8 mouse cellular contexts compared by ENCODE assay signal in genomic region chr11:75912944-75913657, GRCm38 (mm10). TPM values are rescaled to one million over a fixed set of nuclear protein-coding genes. Genes with fewer than 3 reads are reported as not detected.
DNase-seq lines count a peak whose midpoint lies in the region; ATAC-seq and TF ChIP-seq lines count a peak whose summit lies in the region.

No protein-coding gene starts in this region.

- DNase-seq in cerebellum, adult 2 months, result peak; percentile 33 to 37
- no peak for DNase-seq in cerebellum, adult 11-12 months
- peak; percentile 51 for DNase-seq in CH12.LX (ENCODE audit: extremely low read depth)
- peak; percentile 27 for DNase-seq in c-Kit-negative CD71-positive TER-119-positive erythroid progenitor cells, embryonic 14.5 days (ENCODE audit: low read depth, low spot score)
- peak; percentile 51 for DNase-seq in gastrocnemius, postnatal 25 days
- peak; percentile 82 for DNase-seq in kidney, postnatal 25 days
- peak; percentile 75 for DNase-seq in stomach, postnatal 0 days (ENCODE audit: low spot score)

- peak; percentile 76 for ATAC-seq in megakaryocyte progenitor cell, adult 5-6 weeks (replicated peaks; ENCODE audit: poor library complexity)
- no peak for ATAC-seq in stomach, postnatal 0 days (ENCODE audit: low FRiP score, low TSS enrichment)

- TF ChIP-seq CTCF in cerebellum, adult 2 months (IDR thresholded peaks at IDR 0.05; ENCODE audit: borderline replicate concordance, insufficient read depth, low read depth, low read length), result peak; percentile 76
- peak; percentile 87 to 90 for TF ChIP-seq CTCF in CH12.LX (conservative IDR thresholded peaks at IDR 0.05 in 1 of 2, IDR thresholded peaks at IDR 0.05 in 1 of 2; ENCODE audit: low read depth in 2 of 2, low read length in 2 of 2)
- peak; percentile 92 for TF ChIP-seq CTCF in stomach, postnatal 0 days (IDR thresholded peaks at IDR 0.05; ENCODE audit: low read depth)

- no peak for TF ChIP-seq POLR2A in cerebellum, adult 2 months (IDR thresholded peaks at IDR 0.05; ENCODE audit: borderline replicate concordance, insufficient read depth, low read length)
- TF ChIP-seq POLR2A in CH12.LX (IDR thresholded peaks at IDR 0.05; ENCODE audit: low read depth, low read length), result no peak

- no peaks in the 10 kb centered on the region for H3K79me2 ChIP-seq in CH12.LX (replicated peaks; ENCODE audit: control insufficient read depth, extremely low read depth, insufficient read depth, poor library complexity, severe bottlenecking)

- WGBS in cerebellum, adult 2 months, result 55% methylated on average over 10 of the region's 10 CpGs
- WGBS in stomach, postnatal 0 days, result 42% methylated on average over 10 of the region's 10 CpGs

- no peaks in the 10 kb centered on the region for H3K4me1 ChIP-seq in cerebellum, adult 2 months (ENCODE audit: control insufficient read depth, insufficient read depth, low read length)
- H3K4me1 ChIP-seq in CH12.LX (ENCODE audit: control insufficient read depth in 1 of 2, insufficient read depth in 2 of 2), result peaks cover 0 to 7% of the 10 kb centered on the region in 2 experiments; a peak in 1 of 4 replicates
- no peaks in the 10 kb centered on the region for H3K4me1 ChIP-seq in stomach, postnatal 0 days (replicated peaks; ENCODE audit: control insufficient read depth, insufficient read depth)

- H3K9me3 ChIP-seq in CH12.LX (replicated peaks; ENCODE audit: low read length), result peaks cover 10% of the 10 kb centered on the region
- H3K9me3 ChIP-seq in stomach, postnatal 0 days (ENCODE audit: control insufficient read depth, low read length), result no peaks in the 10 kb centered on the region

- no peaks in the 10 kb centered on the region for H3K27me3 ChIP-seq in cerebellum, adult 2 months (ENCODE audit: control insufficient read depth, insufficient read depth, low read length)
- H3K27me3 ChIP-seq in CH12.LX (replicated peaks), result peaks cover 6% of the 10 kb centered on the region
- H3K27me3 ChIP-seq in stomach, postnatal 0 days (ENCODE audit: control insufficient read depth, insufficient read depth, low read length), result no peaks in the 10 kb centered on the region

- in situ Hi-C loops in CH12.LX (cut with MboI; ENCODE audit: low pct_ligation_motif_present, low pct_unique_long_range_greater_than_20kb, low sequenced_read_pairs), result loop anchor here (5.0 kb wide), 1 partner anchor 54 kb away; no protein-coding TSS in a partner anchor

- no peak for TF ChIP-seq EP300 in CH12.LX (IDR thresholded peaks at IDR 0.05; ENCODE audit: low read length)
- TF ChIP-seq EP300 in stomach, postnatal 0 days (optimal IDR thresholded peaks at IDR 0.05), result no peak

- TF ChIP-seq RAD21 in CH12.LX (IDR thresholded peaks at IDR 0.05; ENCODE audit: low read depth, low read length), result peak; percentile 53

- no peak overlapping the region for H3K4me2 ChIP-seq in CH12.LX (ENCODE audit: insufficient read depth, low read depth, poor library complexity, severe bottlenecking)
- no peak overlapping the region for H3K4me2 ChIP-seq in stomach, postnatal 0 days (replicated peaks; ENCODE audit: low read depth)

- H3K9ac ChIP-seq in CH12.LX (ENCODE audit: insufficient read depth, low read depth), result no peak overlapping the region
- no peak overlapping the region for H3K9ac ChIP-seq in stomach, postnatal 0 days (ENCODE audit: low read length)

- no peak overlapping the region for H3K27ac ChIP-seq in cerebellum, adult 2 months (ENCODE audit: insufficient read depth, low read length)
- H3K27ac ChIP-seq in CH12.LX (ENCODE audit: insufficient read depth, low read depth), result no peak overlapping the region
- H3K27ac ChIP-seq in stomach, postnatal 0 days (replicated peaks), result no peak overlapping the region

- no peaks in the 10 kb centered on the region for H3K36me3 ChIP-seq in CH12.LX (replicated peaks in 1 of 2; ENCODE audit: control insufficient read depth in 1 of 2, insufficient read depth in 1 of 2, low read length in 1 of 2)
- no peaks in the 10 kb centered on the region for H3K36me3 ChIP-seq in stomach, postnatal 0 days (ENCODE audit: control insufficient read depth, insufficient read depth, low read length)

- dilution Hi-C loops in CH12.LX (cut with MboI; ENCODE audit: extremely low pct_ligation_motif_present, extremely low pct_unique_long_range_greater_than_20kb, low sequenced_read_pairs), result no loop called here

- no peak overlapping the region for H3K4me3 ChIP-seq in cerebellum, adult 2 months (replicated peaks; ENCODE audit: insufficient read depth, low read depth, low read length)
- no peak overlapping the region for H3K4me3 ChIP-seq in CH12.LX (replicated peaks in 1 of 3; ENCODE audit: low read depth in 2 of 3, low read length in 2 of 3, poor library complexity in 1 of 3)
- H3K4me3 ChIP-seq in stomach, postnatal 0 days (ENCODE audit: low read depth, low read length), result no peak overlapping the region

TF ChIP-seq in CH12.LX, 34 proteins besides CTCF, POLR2A, EP300 and RAD21:
- TF ChIP-seq MAFK (IDR thresholded peaks at IDR 0.05; ENCODE audit: insufficient replicate concordance, low read length), result 0 out of 2 replicates have a peak, but pooled peaks have one; percentile 19
- TF ChIP-seq SMC3 (IDR thresholded peaks at IDR 0.05; ENCODE audit: low read depth, low read length), result peak; percentile 88
- no peak for TF ChIP-seq TBP (conservative IDR thresholded peaks at IDR 0.05; ENCODE audit: low read depth, low read length)
- peak; percentile 39; the same call in 1 of the 2 replicates for TF ChIP-seq ELF1 (IDR thresholded peaks at IDR 0.05; ENCODE audit: low read depth, low read length)
- no peak for TF ChIP-seq RCOR1 (conservative IDR thresholded peaks at IDR 0.05; ENCODE audit: low read depth, low read length)
- no peak for TF ChIP-seq IRF4 (IDR thresholded peaks at IDR 0.05; ENCODE audit: low read depth, low read length)
- TF ChIP-seq MYC (IDR thresholded peaks at IDR 0.05; ENCODE audit: low read depth, low read length), result peak; percentile 46; the same call in 1 of the 2 replicates
TF ChIP-seq in CH12.LX: peak in this region for 4.

RNA-seq across cellular contexts. Expression of gene Rph3al, which starts 25.1 kb away (rescaled TPM):
- 3.6 and 4.7 TPM in 2 replicates for polyA plus RNA-seq in cerebellum, adult 2 months (2012; rRNA removed)
- total RNA-seq in CH12.LX (2012; rRNA removed), result 0.21 and 0.34 TPM in 2 replicates
- 0.16 TPM in 1 of 2 replicates, not detected in the other for total RNA-seq in CH12.LX (2014; rRNA removed)
- polyA plus RNA-seq in CH12.LX (2012; ENCODE audit: insufficient read length, low read depth), result 0.39 and 0.55 TPM in 2 replicates
- total RNA-seq in gastrocnemius, postnatal 25 days (2021), result 1 to 10 TPM; 8.2 to 8.6 TPM
- 0.91 and 0.93 TPM in 2 replicates for total RNA-seq in megakaryocyte progenitor cell, adult 5-6 weeks (2015)
- total RNA-seq in megakaryocyte progenitor cell, adult 5-6 weeks (2017), result 0.54 and 0.74 TPM in 2 replicates
- polyA plus RNA-seq in stomach, postnatal 0 days (2015; fragmentation: Nextera tagmentation; extraction: Ambion mirVana), result 11.2 and 11.7 TPM in 2 replicates

Comparison
In these comparisons a context has a peak if more than half of its experiments do, and no peak if none do; other contexts are left out.
1. RNA of gene Rph3al, which starts 25.1 kb away (total RNA-seq): 8.2 to 8.6 TPM in gastrocnemius, postnatal 25 days; 0.54 to 0.93 TPM in megakaryocyte progenitor cell, adult 5-6 weeks and 0.16 to 0.34 TPM in CH12.LX; every median in the first group is over 4 times any median in the second.
2. Peak in every context shown above with its lines, with median percentiles within 50 percentile points of each other: CTCF ChIP-seq.